Mouse (Mus musculus): Measurements from ENCODE around the gene Fbxl15.

Gene Fbxl15

GRCm38 (mm10) chr19:46347936-46348668, 20.1 kb downstream of the Fbxl15 start:
- DNase-seq (ENCODE audit: low spot score) = no peak

- peak; percentile 84 for DNase-seq (ENCODE audit: low spot score)
These were observed 20.9 kb downstream of the Fbxl15 start for GRCm38 (mm10) chr19:46348761-46349458.

GRCm38 (mm10) chr19:46349550-46349949, 21.6 kb downstream of the Fbxl15 start:
- DNase-seq (ENCODE audit: low spot score) = no peak

- no peak for DNase-seq (ENCODE audit: low spot score)
These were observed 22.4 kb downstream of the Fbxl15 start, which contains the start of gene 2310034G01Rik for GRCm38 (mm10) chr19:46350168-46350932. Gene 2310034G01Rik, minus strand, starts transcription at chr19:46350302.

GRCm38 (mm10) chr19:46356701-46357138, 28.7 kb downstream of the Fbxl15 start:
- DNase-seq (ENCODE audit: low spot score) = peak; percentile 87

GRCm38 (mm10) chr19:46357344-46358280, 29.6 kb downstream of the Fbxl15 start:
- no peak for DNase-seq (ENCODE audit: low spot score)

- no peak for DNase-seq (ENCODE audit: low spot score)
These were observed 30.4 kb downstream of the Fbxl15 start for GRCm38 (mm10) chr19:46358381-46358780.

GRCm38 (mm10) chr19:46362104-46362503, 34.1 kb downstream of the Fbxl15 start:
- no peak for DNase-seq (ENCODE audit: low spot score)

GRCm38 (mm10) chr19:46363294-46364009, 35.5 kb downstream of the Fbxl15 start:
- DNase-seq (ENCODE audit: low spot score) = no peak

GRCm38 (mm10) chr19:46367798-46368590, 40.0 kb downstream of the Fbxl15 start:
- no peak for DNase-seq (ENCODE audit: low spot score)

GRCm38 (mm10) chr19:46369204-46369603, 41.2 kb downstream of the Fbxl15 start:
- DNase-seq (ENCODE audit: low spot score) = peak; percentile 75

GRCm38 (mm10) chr19:46374477-46375088, 46.6 kb downstream of the Fbxl15 start:
- no peak for DNase-seq (ENCODE audit: low spot score)

GRCm38 (mm10) chr19:46375489-46375888, 47.5 kb downstream of the Fbxl15 start:
- DNase-seq (ENCODE audit: low spot score) = no peak

- no peak for DNase-seq (ENCODE audit: low spot score)
These were observed 47.9 kb downstream of the Fbxl15 start for GRCm38 (mm10) chr19:46375891-46376290.

Data from testis, postnatal 10 days (tissue).